Mouse (Mus musculus) C2C12 (cell line): ENCODE results near the gene Mecom. TPM values are rescaled to one million over a fixed set of nuclear protein-coding genes. Genes with fewer than 3 reads are reported as not detected.

Experiments used
- H3K27me3 ChIP-seq: one replicate; pipeline ENCODE4 v1.6.1; 2011; ENCODE audit not compliant: control insufficient read depth, insufficient read depth, insufficient read length
- H3K36me3 ChIP-seq: one replicate; pipeline ENCODE4 v1.6.1; 2011; ENCODE audit not compliant: control insufficient read depth, insufficient read depth
- H3K4me3 ChIP-seq: one replicate; pipeline ENCODE4 v1.5.1; 2011; ENCODE audit warnings: mild to moderate bottlenecking, control low read depth; ENCODE audit not compliant: poor library complexity, insufficient read depth, severe bottlenecking
- H3K79me2 ChIP-seq: one replicate; pipeline ENCODE4 v1.6.1; 2011; ENCODE audit not compliant: control insufficient read depth, insufficient read depth
- H3K79me3 ChIP-seq: one replicate; pipeline ENCODE4 v1.6.1; 2011; ENCODE audit warnings: low read depth, control low read depth
- H3ac ChIP-seq: one replicate; pipeline ENCODE3; 2011; ENCODE audit warnings: low read depth; ENCODE audit not compliant: control insufficient read depth, insufficient read length
- CEBPB ChIP-seq: IDR thresholded peaks from one replicate; pipeline ENCODE4 v1.6.1; 2011; ENCODE audit warnings: low read depth, mild to moderate bottlenecking, control low read depth, moderate library complexity
- CTCF ChIP-seq: IDR thresholded peaks from one replicate; pipeline ENCODE4 v1.5.1; 2011; ENCODE audit not compliant: control insufficient read depth, insufficient read depth, insufficient read length
- FOSL1 ChIP-seq: IDR thresholded peaks from one replicate; pipeline ENCODE4 v1.8.0; 2011; ENCODE audit warnings: mild to moderate bottlenecking, low read length; ENCODE audit not compliant: poor library complexity, insufficient read depth, severe bottlenecking
- MAX ChIP-seq: IDR thresholded peaks from one replicate; pipeline ENCODE4 v1.6.1; 2011; ENCODE audit warnings: mild to moderate bottlenecking, control low read depth
- MYOD1 ChIP-seq: IDR thresholded peaks from one replicate; pipeline ENCODE4 v1.6.1; 2011; ENCODE audit warnings: low read depth; ENCODE audit not compliant: control insufficient read depth, insufficient read length
- MYOG ChIP-seq: IDR thresholded peaks from one replicate; pipeline ENCODE4 v1.6.1; 2011; ENCODE audit not compliant: control insufficient read depth, insufficient read length; ENCODE audit errors: extremely low read depth
- USF1 ChIP-seq: IDR thresholded peaks from one replicate; pipeline ENCODE4 v1.6.1; 2011; ENCODE audit warnings: low read depth, mild to moderate bottlenecking, control low read depth, moderate library complexity
- polyA plus RNA-seq: library from polyadenylated mRNA; unstranded; fragments of >200 nt; fragmentation: generic; extraction: Trizol; gene quantifications from one replicate; pipeline ENCODE4 v1.2.1, GENCODE M21; 2012; ENCODE audit warnings: missing spikeins

Mecom gene
- polyA plus RNA-seq, 1 experiment = 1.3 TPM

DNA sequence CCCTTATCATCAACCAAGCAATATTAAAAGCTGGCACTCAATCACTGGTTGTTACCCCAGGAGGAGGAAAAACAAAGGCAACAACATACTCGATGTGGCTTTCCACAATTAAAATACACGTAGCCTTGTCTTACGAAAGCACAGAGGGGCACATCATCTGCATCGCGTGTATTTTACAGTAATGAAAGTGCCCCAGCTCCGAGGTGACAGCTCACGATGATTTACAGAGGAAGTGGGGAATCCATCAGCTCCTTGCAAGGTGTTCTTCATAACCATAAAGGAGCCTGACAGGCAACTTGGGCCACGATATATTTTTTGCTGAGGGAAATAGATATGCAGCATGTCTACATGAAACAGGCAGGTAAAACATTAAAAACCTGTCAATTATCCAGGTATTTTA is 341.7 kb downstream of the Mecom start:
- no peaks in the 10 kb centered on the region for H3K79me3 ChIP-seq
- no peak overlapping the region for H3K4me3 ChIP-seq
- no peaks in the 10 kb centered on the region for H3K27me3 ChIP-seq
- H3ac ChIP-seq = no peak overlapping the region
- no peaks in the 10 kb centered on the region for H3K79me2 ChIP-seq
- no peaks in the 10 kb centered on the region for H3K36me3 ChIP-seq
- no peak for TF ChIP-seq MAX
- no peak for TF ChIP-seq MYOD1
- TF ChIP-seq CTCF = no peak
- no peak for TF ChIP-seq CEBPB
- no peak for TF ChIP-seq MYOG
- TF ChIP-seq FOSL1 = no peak
- no peak for TF ChIP-seq USF1

DNA sequence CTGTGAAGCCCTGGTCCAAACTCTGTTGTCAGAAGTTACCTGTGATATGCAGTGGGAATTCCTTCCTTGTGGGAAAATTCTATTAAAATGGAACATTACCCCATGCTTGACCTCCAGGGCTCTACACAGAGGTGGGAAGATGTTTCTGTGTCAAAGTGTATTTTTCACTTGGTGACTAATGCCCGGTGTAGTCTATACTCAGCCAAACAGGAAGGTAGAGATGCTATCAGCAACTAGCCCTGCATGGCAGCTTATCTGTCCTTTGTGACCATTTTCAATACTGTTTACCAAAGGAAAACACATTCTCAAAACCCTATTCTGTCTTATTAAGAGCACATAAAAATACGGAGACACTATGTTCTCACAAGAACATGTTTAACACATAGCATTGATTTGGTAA is 344.0 kb downstream of the Mecom start:
- TF ChIP-seq MYOG = no peak
- TF ChIP-seq CTCF = no peak
- TF ChIP-seq FOSL1 = no peak
- no peak for TF ChIP-seq CEBPB
- no peak for TF ChIP-seq USF1
- TF ChIP-seq MAX = no peak
- no peak for TF ChIP-seq MYOD1
- Histone ChIP-seq H3K79me2 (no peaks in the 10 kb centered on the region), H3K79me3 (no peaks in the 10 kb centered on the region), H3K36me3 (no peaks in the 10 kb centered on the region), H3ac (no peak overlapping the region), H3K4me3 (no peak overlapping the region), H3K27me3 (no peaks in the 10 kb centered on the region)

DNA sequence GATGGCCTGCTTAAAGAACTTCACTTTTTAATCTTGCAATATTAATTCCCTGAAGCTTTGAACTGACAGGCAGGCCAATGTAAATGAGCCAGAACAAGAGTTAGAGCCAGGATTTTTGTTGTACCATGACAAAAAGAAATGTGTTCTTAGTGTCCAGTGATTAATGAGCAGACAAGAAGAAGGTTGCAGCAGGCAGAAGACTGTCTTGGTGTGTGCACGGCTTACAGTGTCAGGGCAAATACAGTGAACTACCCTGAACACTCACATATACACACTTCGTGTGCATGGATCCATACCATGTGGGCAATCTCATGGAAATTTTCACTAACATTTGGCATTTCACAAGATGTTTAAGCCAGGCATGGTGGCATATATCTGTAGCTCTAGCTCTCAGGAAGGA is 349.0 kb downstream of the Mecom start:
- Histone ChIP-seq H3ac (no peak overlapping the region), H3K79me3 (no peaks in the 10 kb centered on the region), H3K36me3 (no peaks in the 10 kb centered on the region), H3K79me2 (no peaks in the 10 kb centered on the region), H3K27me3 (no peaks in the 10 kb centered on the region), H3K4me3 (no peak overlapping the region)
- TF ChIP-seq FOSL1 = no peak

DNA sequence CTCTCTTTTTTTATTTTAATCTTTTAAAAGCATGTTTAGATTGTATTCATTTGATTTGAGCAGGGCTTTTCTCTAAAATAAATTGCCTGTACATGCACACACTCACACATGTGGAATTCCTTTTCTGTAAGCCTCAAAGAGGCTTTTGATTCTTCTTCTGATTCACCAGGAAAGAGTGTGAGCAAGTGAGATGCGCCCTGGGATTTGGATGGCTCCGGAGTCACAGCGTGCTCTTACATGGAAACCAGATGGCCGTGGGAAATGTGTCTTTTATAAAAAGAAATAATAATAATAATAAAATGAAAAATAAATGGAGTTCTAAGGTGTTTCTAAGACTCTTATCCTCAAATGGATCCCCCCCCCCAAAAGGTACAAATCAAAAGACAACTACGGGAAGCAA is 349.6 kb downstream of the Mecom start:
- TF ChIP-seq MAX (no peak), CTCF (no peak), MYOG (no peak), CEBPB (no peak), FOSL1 (no peak), MYOD1 (no peak), USF1 (no peak)
- Histone ChIP-seq H3K79me3 (no peaks in the 10 kb centered on the region), H3K27me3 (no peaks in the 10 kb centered on the region), H3K79me2 (no peaks in the 10 kb centered on the region), H3K36me3 (no peaks in the 10 kb centered on the region), H3K4me3 (no peak overlapping the region), H3ac (no peak overlapping the region)

DNA sequence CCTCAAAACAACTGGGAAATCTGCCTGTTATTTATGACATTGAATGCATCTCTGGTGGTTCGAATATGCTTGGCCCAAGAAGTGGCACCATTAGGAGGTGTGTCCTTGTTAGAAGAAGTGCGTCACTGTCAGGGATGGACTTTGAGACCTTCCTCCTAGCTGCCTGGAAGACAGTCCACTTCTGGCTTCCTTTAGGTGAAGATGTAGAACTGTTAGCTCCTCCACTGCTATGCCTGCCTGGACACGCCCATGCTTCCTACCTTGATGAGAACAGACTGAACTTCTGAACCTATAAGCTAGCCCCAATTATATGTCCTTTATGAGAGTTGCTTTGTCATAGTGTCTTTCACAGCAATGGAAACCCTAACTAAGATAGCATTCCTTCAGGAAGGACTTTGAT is 352.6 kb downstream of the Mecom start:
- TF ChIP-seq MAX (no peak), CTCF (no peak), CEBPB (no peak), USF1 (no peak), FOSL1 (no peak), MYOG (no peak), MYOD1 (no peak)
- Histone ChIP-seq H3K4me3 (no peak overlapping the region), H3K79me3 (no peaks in the 10 kb centered on the region), H3K27me3 (no peaks in the 10 kb centered on the region), H3K79me2 (no peaks in the 10 kb centered on the region), H3K36me3 (no peaks in the 10 kb centered on the region), H3ac (no peak overlapping the region)

DNA sequence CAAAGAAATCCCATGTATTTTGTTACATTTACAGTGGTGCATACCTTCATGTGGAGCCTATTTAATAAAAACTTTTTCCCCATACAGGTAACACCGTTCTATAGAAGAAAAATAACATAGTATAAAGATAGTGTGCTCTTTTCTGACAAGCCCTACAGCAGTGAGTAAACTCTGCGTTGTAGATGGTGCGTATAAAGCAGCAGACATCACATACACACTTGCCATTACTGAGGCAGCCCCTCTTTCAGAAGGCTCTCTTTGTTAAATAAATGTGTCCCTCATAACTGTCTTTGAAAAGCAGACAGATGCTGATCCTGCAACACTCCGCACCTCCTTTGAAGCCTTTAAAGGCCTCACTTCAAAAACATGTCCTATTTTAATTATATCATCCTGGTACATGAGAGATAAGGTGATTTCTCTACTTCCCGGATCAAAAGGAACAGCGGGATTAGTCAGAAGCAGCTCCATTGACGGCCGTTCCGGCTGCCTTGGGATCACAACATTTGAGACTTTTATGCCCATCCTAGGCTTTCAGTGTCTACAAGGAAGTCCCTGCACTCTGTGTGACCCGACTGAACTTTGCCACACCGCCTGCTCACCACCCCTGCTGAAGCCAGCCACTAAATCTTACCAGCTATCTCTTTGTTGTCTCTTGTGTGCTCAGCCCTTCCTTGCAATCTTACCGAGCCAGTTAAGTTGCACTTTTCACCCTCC is 355.4 kb downstream of the Mecom start:
- Histone ChIP-seq H3K36me3 (no peaks in the 10 kb centered on the region), H3K4me3 (no peak overlapping the region), H3K79me3 (no peaks in the 10 kb centered on the region), H3K27me3 (no peaks in the 10 kb centered on the region), H3K79me2 (no peaks in the 10 kb centered on the region), H3ac (no peak overlapping the region)
- TF ChIP-seq MYOG (no peak), MAX (no peak), CTCF (no peak), FOSL1 (no peak), USF1 (no peak), CEBPB (no peak), MYOD1 (no peak)
